Mouse (Mus musculus): Measurements from ENCODE around the gene Eya2. TPM values are rescaled to one million over a fixed set of nuclear protein-coding genes. Genes with fewer than 3 reads are reported as not detected.

Gene Eya2
- polyA plus RNA-seq, 1 experiment from 2014 or later = 10.3 TPM

DNA sequence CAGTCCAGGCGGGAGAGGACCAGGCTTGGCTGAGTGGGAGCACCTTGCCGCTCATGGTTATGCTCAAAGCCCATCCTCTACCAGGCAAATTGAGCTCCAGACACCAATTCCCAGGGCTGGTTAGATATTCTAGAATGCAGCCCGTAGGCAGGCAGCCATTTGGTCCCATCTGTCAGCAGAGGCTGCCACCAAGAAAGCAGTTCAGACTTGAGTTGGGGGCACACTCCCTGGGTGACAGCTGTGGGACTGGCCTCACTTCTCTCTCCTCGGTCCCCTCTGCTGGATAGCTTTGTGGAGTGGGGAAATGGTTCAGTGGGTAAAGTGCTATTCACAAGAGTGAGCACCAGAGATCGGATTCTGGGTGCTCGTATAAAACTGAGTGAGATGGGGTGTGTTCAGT, 32.0 kb downstream of the Eya2 start:
- Histone ChIP-seq H3K36me3 (no peaks in the 10 kb centered on the region), H3K9ac (no peak overlapping the region), H3K4me1 (no peaks in the 10 kb centered on the region), H3K4me2 (no peak overlapping the region), H3K4me3 (replicated peaks) (no peak overlapping the region), H3K9me3 (no peaks in the 10 kb centered on the region), H3K27me3 (replicated peaks) (no peaks in the 10 kb centered on the region), H3K27ac (no peak overlapping the region)
- no peak for ATAC-seq (ENCODE audit: insufficient read depth, low FRiP score, low read depth)
- 77% methylated on average over 6 of the region's 6 CpGs for WGBS

DNA sequence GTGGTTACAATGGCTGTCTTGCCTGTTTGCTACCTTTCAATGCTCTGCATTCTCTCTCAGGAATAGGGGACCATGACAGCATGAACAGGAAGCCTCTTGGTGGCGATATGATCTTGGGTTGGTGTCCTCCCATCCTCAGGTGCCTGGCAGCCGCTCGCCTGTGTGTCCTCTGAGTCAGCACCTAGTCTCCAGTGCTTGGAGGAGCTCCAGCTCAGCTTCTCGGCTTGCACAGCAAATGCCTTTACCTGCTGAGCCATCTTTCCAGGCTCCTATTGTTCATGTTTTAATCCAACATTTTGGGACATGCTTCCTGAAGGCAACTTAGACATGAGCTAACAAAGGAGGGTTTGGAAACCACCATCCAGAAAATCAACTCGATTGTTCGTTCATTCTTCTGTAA, 33.1 kb downstream of the Eya2 start:
- H3K9ac ChIP-seq = no peak overlapping the region
- no peak overlapping the region for H3K4me3 ChIP-seq (replicated peaks)
- WGBS = 58% methylated on average over 6 of the region's 6 CpGs
- no peaks in the 10 kb centered on the region for H3K36me3 ChIP-seq
- no peak for ATAC-seq (ENCODE audit: insufficient read depth, low FRiP score, low read depth)
- no peak overlapping the region for H3K27ac ChIP-seq
- H3K4me1 ChIP-seq = no peaks in the 10 kb centered on the region
- no peak overlapping the region for H3K4me2 ChIP-seq
- H3K9me3 ChIP-seq = no peaks in the 10 kb centered on the region
- no peaks in the 10 kb centered on the region for H3K27me3 ChIP-seq (replicated peaks)

DNA sequence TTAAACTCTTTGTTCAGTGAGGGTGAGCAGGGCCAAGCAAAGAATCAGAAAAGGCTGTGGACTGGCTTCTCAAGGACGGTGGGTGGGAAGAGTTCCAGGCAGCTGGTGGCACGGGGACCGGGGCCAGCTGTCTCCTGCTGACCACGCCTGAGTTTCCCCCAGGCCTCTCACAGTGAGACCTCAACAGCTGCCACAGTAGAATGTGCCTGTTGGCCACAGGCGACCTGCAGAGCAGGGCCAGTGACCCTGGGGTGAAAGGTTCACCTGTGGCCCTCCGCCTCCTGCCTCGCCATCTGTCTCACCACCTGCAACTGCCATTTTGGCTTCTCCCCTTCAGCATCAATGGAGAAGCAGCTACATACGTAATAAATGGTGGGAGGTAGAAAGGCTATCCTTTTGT, 35.1 kb downstream of the Eya2 start:
- H3K9me3 ChIP-seq = no peaks in the 10 kb centered on the region
- whole genome bisulfite sequencing = 54% methylated on average over 8 of the region's 8 CpGs

DNA sequence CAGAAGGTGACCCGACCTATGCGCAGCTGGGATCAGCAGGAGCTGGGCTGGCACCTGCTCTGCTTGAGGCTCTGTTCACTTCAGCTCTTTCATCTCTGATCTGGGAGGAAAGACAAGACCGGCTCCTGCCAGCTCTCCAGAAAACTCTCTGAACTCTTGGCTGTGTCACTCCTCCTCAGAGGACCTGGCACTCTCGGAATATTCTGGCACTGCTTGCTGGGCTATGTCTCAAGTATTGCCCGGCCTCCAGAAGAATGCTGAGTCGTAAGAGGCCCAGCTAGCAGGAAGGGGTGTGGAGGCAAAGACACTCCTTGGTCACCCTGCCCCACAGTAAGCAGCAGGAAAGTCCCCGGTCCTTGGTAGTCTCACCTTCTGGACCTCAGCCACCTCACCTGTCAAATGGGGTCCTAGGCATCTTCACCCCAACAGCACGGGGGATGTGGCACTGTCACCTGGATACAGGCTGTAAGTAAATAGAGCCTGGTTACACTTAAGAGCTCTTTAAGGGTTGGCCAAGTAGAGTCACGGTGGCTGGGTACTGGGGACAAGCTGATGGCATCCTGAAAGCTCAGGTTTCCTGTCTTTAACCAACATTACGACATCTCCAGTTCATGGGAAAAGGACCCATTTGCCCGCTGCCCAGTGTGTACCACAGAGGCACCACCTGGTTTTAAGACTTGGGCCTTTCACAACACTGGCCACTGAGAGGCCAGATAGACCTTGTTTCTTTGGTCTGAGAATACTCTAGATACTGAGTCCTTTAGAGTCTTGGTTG, 38.4 kb downstream of the Eya2 start:
- 71% methylated on average over 11 of the region's 11 CpGs for WGBS
- H3K27ac ChIP-seq = no peak overlapping the region
- no peak for ATAC-seq (ENCODE audit: insufficient read depth, low FRiP score, low read depth)

More for the DNA sequence above, 35.1 kb downstream of the Eya2 start:
- no peaks in the 10 kb centered on the region for H3K36me3 ChIP-seq
- H3K9ac ChIP-seq = no peak overlapping the region
- H3K27ac ChIP-seq = no peak overlapping the region
- no peaks in the 10 kb centered on the region for H3K27me3 ChIP-seq (replicated peaks)
- ATAC-seq (ENCODE audit: insufficient read depth, low FRiP score, low read depth) = no peak
- H3K4me1 ChIP-seq = no peaks in the 10 kb centered on the region
- no peak overlapping the region for H3K4me2 ChIP-seq
- H3K4me3 ChIP-seq (replicated peaks) = no peak overlapping the region

DNA sequence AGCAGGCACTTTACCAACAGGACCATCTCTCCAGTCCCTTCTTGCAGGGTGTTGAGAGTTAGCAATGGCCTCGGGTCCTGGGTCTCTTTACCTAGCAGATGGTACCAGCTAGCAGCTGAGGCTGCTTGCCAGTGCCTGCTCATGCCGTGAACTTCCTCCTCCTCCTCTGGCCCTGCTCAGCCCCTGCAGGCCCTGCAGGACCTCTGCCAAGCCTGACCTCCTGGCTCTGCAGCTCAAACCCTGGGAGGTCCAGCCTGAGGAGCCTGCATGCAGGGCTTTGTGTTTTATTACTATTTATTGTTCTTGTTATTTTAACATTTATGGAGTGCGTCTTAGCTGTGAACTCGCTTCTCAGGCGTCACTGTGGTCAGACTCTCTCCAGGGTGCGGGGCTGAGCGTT, 39.6 kb downstream of the Eya2 start:
- H3K9me3 ChIP-seq = no peaks in the 10 kb centered on the region

More for the DNA sequence above, 38.4 kb downstream of the Eya2 start:
- H3K36me3 ChIP-seq = no peaks in the 10 kb centered on the region
- no peaks in the 10 kb centered on the region for H3K9me3 ChIP-seq
- no peak overlapping the region for H3K4me3 ChIP-seq (replicated peaks)
- H3K4me2 ChIP-seq = no peak overlapping the region
- no peaks in the 10 kb centered on the region for H3K4me1 ChIP-seq
- H3K9ac ChIP-seq = no peak overlapping the region
- no peaks in the 10 kb centered on the region for H3K27me3 ChIP-seq (replicated peaks)

DNA sequence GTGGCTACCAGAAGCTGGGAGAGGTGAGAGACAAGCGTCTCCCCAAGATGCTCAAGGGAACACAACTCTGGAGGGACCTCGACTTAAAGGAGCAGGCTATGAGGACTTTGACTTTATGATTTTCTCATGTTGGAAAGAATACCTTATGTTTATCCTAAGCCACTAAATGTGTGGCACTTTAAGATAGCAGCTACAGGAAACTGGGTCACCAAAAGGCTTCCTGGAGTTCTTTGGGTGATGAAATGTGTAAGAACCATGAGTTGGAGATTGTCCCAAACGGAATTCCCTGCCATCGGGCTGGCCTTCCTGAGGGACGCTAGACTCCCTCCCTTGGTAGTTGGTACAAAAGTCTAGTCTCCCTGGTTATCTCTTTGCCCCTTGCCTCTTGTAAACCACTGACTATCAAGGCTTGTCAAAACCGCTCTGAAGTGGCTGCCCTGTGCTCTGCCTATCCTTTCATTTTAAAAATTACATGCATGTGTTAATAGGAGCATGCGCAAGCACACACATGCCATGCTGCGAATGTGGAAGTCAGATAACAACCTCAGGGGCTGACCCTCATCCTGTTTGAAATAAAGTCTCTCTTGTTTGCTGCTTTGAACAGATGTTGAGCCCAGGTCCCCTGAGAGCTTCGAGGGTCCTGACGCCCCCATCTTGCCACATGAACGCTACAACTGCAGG, 44.4 kb downstream of the Eya2 start:
- no peak for ATAC-seq (ENCODE audit: insufficient read depth, low FRiP score, low read depth)
- Histone ChIP-seq H3K9me3 (no peaks in the 10 kb centered on the region), H3K4me1 (0 out of 2 replicates have a peak, but pooled peaks cover 5% of the 10 kb centered on the region), H3K4me2 (no peak overlapping the region), H3K36me3 (no peaks in the 10 kb centered on the region), H3K9ac (no peak overlapping the region), H3K4me3 (replicated peaks) (no peak overlapping the region), H3K27ac (no peak overlapping the region), H3K27me3 (replicated peaks) (no peaks in the 10 kb centered on the region)
- 75% methylated on average over 11 of the region's 11 CpGs for WGBS

More for the DNA sequence above, 39.6 kb downstream of the Eya2 start:
- ATAC-seq (ENCODE audit: insufficient read depth, low FRiP score, low read depth) = no peak
- Histone ChIP-seq H3K27ac (no peak overlapping the region), H3K4me1 (no peaks in the 10 kb centered on the region), H3K27me3 (replicated peaks) (no peaks in the 10 kb centered on the region), H3K4me2 (no peak overlapping the region), H3K36me3 (no peaks in the 10 kb centered on the region), H3K4me3 (replicated peaks) (no peak overlapping the region), H3K9ac (no peak overlapping the region)
- 65% methylated on average over 7 of the region's 7 CpGs for WGBS

DNA sequence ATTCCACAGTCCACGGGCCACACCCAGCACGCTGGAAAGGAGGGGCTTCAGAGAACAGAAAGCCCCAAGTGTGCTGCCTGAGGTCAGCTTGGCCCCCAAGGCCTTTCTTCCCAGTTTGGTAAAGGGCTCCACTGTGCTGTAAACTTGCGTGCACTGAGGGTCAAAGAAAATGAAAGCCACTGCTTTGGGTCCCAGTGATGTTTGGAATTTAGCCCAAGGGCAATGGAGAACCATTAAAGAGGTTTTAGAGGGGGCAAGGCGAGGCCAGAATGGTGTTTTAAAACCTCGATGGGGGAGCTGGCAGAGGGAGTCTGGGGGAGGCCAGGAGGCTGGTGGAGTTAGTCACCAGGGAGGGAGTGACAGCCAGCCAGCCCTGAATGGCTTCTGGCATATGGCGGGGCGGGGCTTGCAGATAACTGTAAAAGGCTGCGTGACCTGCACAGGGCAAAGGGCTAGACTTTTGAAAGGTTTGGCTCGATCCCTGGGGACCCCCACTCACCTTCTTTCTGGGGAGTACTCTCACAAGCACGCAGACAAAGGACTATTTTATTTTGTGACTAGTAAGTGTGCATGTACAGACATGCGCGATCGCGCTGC, 47.2 kb downstream of the Eya2 start:
- H3K4me2 ChIP-seq = no peak overlapping the region
- peak; percentile 63; the same call in 1 of the 2 replicates for ATAC-seq (ENCODE audit: insufficient read depth, low FRiP score, low read depth)
- H3K27me3 ChIP-seq (replicated peaks) = no peaks in the 10 kb centered on the region
- no peak overlapping the region; the same call in 1 of the 2 replicates for H3K27ac ChIP-seq
- no peak overlapping the region for H3K4me3 ChIP-seq (replicated peaks)
- no peaks in the 10 kb centered on the region for H3K36me3 ChIP-seq
- 0 out of 2 replicates have a peak, but pooled peaks cover 5% of the 10 kb centered on the region for H3K4me1 ChIP-seq
- WGBS = 56% methylated on average over 14 of the region's 14 CpGs
- no peaks in the 10 kb centered on the region for H3K9me3 ChIP-seq
- no peak overlapping the region for H3K9ac ChIP-seq

DNA sequence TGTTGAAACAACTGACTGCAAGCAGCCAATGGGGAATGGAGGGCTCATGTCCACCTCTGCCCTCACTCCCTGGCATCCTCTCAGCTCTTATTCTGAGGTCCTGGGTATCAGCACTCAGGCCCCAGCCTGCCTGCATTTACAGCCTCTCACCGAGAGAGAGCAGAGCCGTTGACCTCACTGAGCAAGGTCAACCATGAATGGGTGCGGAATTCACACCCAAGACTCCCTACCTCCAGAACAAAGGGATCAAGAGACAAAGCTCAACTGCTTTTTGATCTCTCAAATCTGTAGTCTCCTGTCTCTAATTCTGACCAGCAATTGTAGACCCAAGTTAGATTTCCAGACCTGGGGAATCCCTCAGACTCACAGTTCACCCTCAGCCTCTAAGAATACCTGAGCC, 48.8 kb downstream of the Eya2 start:
- H3K9me3 ChIP-seq = no peaks in the 10 kb centered on the region
- ATAC-seq (ENCODE audit: insufficient read depth, low FRiP score, low read depth) = no peak
- peak overlapping the region; percentile 42 for H3K27ac ChIP-seq
- no peak overlapping the region for H3K9ac ChIP-seq
- no peaks in the 10 kb centered on the region for H3K27me3 ChIP-seq (replicated peaks)
- no peaks in the 10 kb centered on the region for H3K36me3 ChIP-seq
- H3K4me3 ChIP-seq (replicated peaks) = no peak overlapping the region
- H3K4me2 ChIP-seq = no peak overlapping the region
- H3K4me1 ChIP-seq = 0 out of 2 replicates have a peak, but pooled peaks cover 5% of the 10 kb centered on the region
- 54% methylated on average over 3 of the region's 3 CpGs for WGBS

DNA sequence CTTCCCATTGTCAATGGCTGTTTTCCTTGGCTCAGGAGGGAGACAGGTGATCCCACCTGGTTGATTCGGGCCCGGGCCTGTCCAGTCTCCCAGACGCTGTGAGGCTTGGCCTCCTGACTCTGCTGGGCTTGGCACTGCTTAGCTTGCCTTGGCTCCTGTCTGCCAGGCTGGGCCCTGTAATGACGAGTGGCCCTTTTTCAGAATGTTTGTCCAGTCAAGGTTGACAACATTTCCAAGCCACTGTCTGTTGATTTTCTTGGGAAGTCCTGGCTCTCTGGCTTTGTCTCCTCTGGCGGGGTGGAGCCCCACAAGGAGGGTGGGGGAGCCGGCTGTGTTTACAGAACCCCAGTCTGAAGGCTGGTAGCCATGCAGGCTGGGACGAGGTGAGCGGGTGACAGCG, 49.2 kb downstream of the Eya2 start:
- Histone ChIP-seq H3K9me3 (no peaks in the 10 kb centered on the region), H3K36me3 (no peaks in the 10 kb centered on the region), H3K27me3 (replicated peaks) (no peaks in the 10 kb centered on the region), H3K4me1 (0 out of 2 replicates have a peak, but pooled peaks cover 7% of the 10 kb centered on the region), H3K27ac (peak overlapping the region; percentile 42), H3K9ac (no peak overlapping the region), H3K4me2 (no peak overlapping the region), H3K4me3 (replicated peaks) (no peak overlapping the region)
- ATAC-seq (ENCODE audit: insufficient read depth, low FRiP score, low read depth) = 0 out of 2 replicates have a peak, but pooled peaks have one; percentile 25
- WGBS = 52% methylated on average over 9 of the region's 9 CpGs

DNA sequence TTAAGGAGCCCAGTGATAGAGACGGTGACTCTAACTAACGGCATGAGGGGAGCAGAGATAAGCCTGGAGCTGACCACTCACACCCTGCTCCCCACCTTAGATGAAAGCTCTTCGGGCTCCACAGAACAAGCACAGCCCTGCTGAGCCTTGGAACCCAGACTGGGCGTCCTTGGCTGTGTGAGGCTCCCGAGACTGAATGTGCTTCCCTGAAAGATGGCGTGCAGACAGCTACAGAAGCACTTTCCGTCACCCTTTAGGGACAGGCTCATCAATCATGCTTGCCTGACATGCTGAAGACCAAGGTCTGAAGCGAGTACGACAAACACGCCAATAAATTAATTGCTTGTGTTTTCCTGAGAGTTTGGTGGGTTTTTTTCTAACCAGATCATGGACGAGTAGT, 56.2 kb downstream of the Eya2 start:
- no peak for ATAC-seq (ENCODE audit: insufficient read depth, low FRiP score, low read depth)
- 34% methylated on average over 11 of the region's 11 CpGs for WGBS
- Histone ChIP-seq H3K27ac (no peak overlapping the region), H3K9me3 (no peaks in the 10 kb centered on the region), H3K27me3 (replicated peaks) (no peaks in the 10 kb centered on the region), H3K4me1 (peaks cover 22% of the 10 kb centered on the region), H3K4me3 (replicated peaks) (no peak overlapping the region), H3K36me3 (no peaks in the 10 kb centered on the region), H3K4me2 (no peak overlapping the region), H3K9ac (no peak overlapping the region)

DNA sequence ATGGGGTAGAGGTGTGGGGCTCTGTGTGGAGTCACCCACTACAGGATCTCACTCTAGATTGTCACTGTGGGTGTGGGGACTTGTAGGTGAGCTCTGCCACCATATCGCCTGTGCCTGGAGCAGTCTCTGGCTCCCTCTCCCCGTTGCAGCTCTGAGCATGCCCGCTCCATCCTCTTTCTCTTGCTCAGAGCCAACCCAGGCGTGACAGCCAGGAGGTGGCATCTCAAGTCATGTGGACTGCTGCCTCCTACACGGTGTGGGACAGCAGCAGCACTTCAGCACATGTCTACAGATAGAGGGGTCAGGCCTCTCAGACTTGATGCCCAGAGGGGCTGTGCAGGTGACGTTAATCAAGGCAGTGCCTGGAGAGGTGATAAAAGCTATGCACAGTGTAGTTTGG, 57.4 kb downstream of the Eya2 start:
- Histone ChIP-seq H3K4me1 (peaks cover 22% of the 10 kb centered on the region), H3K4me3 (replicated peaks) (no peak overlapping the region), H3K27ac (no peak overlapping the region), H3K4me2 (no peak overlapping the region), H3K27me3 (replicated peaks) (no peaks in the 10 kb centered on the region), H3K9me3 (no peaks in the 10 kb centered on the region), H3K9ac (no peak overlapping the region), H3K36me3 (no peaks in the 10 kb centered on the region)
- 54% methylated on average over 6 of the region's 6 CpGs for WGBS
- no peak for ATAC-seq (ENCODE audit: insufficient read depth, low FRiP score, low read depth)

All from stomach, embryonic 15.5 days (tissue).